Mouse (Mus musculus) lung, postnatal 0 days (tissue): ENCODE data around the gene Capn1. TPM values are rescaled to one million over a fixed set of nuclear protein-coding genes. Genes with fewer than 3 reads are reported as not detected.
A peak's percentile ranks its signal among the peaks of the same experiment; 100 is the strongest.

Experiments used
- ATAC-seq: fragments of 200-750 bp; cut with Nextera tagmentation; 2 replicates; pipeline ENCODE4 v1.8.0; 2017; ENCODE audit warnings: moderate library complexity
- DNase-seq: peaks from one replicate; pipeline ENCODE4 v3.0.0-alpha.2; 2016; ENCODE audit warnings: low spot score
- H3K27ac ChIP-seq: fragments of 300-500 bp; sonication (generic); 2 replicates; pipeline ENCODE4 v1.5.1; 2014; ENCODE audit warnings: antibody characterized with exemption, mild to moderate bottlenecking, low read length, mixed read lengths
- H3K27me3 ChIP-seq: fragments of 300-500 bp; sonication (generic); replicated peaks from 2 replicates; pipeline ENCODE4 v1.6.1; 2014; ENCODE audit warnings: low read length, mixed read lengths; ENCODE audit not compliant: insufficient read depth
- H3K36me3 ChIP-seq: fragments of 300-500 bp; sonication (generic); 2 replicates; pipeline ENCODE4 v1.6.1; 2014; ENCODE audit warnings: low read length, mixed read lengths; ENCODE audit not compliant: insufficient read depth
- H3K4me1 ChIP-seq: fragments of 300-500 bp; sonication (generic); 2 replicates; pipeline ENCODE4 v1.6.1; 2014; ENCODE audit warnings: antibody characterized with exemption, low read depth, low read length, mixed read lengths; ENCODE audit not compliant: insufficient read depth
- H3K4me2 ChIP-seq: fragments of 300-500 bp; sonication (generic); replicated peaks from 2 replicates; pipeline ENCODE4 v1.6.1; 2014; ENCODE audit warnings: low read depth, mild to moderate bottlenecking, low read length, moderate library complexity, mixed read lengths
- H3K4me3 ChIP-seq: fragments of 300-500 bp; sonication (generic); 2 replicates; pipeline ENCODE4 v1.5.1; 2014; ENCODE audit warnings: low read depth, low read length
- H3K9ac ChIP-seq: fragments of 300-500 bp; sonication (generic); replicated peaks from 2 replicates; pipeline ENCODE4 v1.6.1; 2014; ENCODE audit warnings: low read depth, mild to moderate bottlenecking
- H3K9me3 ChIP-seq: fragments of 300-500 bp; sonication (generic); 2 replicates; pipeline ENCODE4 v1.6.1; 2016; ENCODE audit warnings: low read length, mixed read lengths
- CTCF ChIP-seq: IDR thresholded peaks from 2 replicates; pipeline ENCODE4 v1.5.1; 2016; ENCODE audit warnings: antibody characterized with exemption, mild to moderate bottlenecking
- EP300 ChIP-seq: IDR thresholded peaks from 2 replicates; pipeline ENCODE4 v1.6.1; 2016; ENCODE audit warnings: antibody characterized with exemption, mild to moderate bottlenecking, control low read depth
- WGBS: fragments of 180-500 bp; shearing (Covaris S2); extraction: QIAGEN DNeasy Blood & Tissue Kit; methylation state at CpG from one replicate; pipeline ENCODE4 v1.1.7; 2014; 5-methylcytosine and 5-hydroxymethylcytosine counted together
- polyA plus RNA-seq: library from polyadenylated mRNA; unstranded; fragments of >200 nt; fragmentation: Nextera tagmentation; extraction: Ambion mirVana; gene quantifications from 2 replicates; pipeline ENCODE4 v1.2.1, GENCODE M21; 2015

The Capn1 gene
- polyA plus RNA-seq, 1 experiment from 2014 or later = 11.9 TPM

- DNase-seq = peak; percentile 39
- H3K4me2 ChIP-seq = no peak overlapping the region
- H3K27ac ChIP-seq = no peak overlapping the region
- H3K36me3 ChIP-seq = no peaks in the 10 kb centered on the region
- no peak for TF ChIP-seq EP300
- TF ChIP-seq CTCF = peak; percentile 36
- H3K9me3 ChIP-seq = no peaks in the 10 kb centered on the region
- H3K4me1 ChIP-seq = peaks cover 16% of the 10 kb centered on the region
- no peaks in the 10 kb centered on the region for H3K27me3 ChIP-seq
- no peak for ATAC-seq
- H3K4me3 ChIP-seq = no peak overlapping the region
- H3K9ac ChIP-seq = no peak overlapping the region
- 56% methylated on average over 7 of the region's 7 CpGs for WGBS
Observed at GRCm38 (mm10) chr19:6016532-6016931, 835 bp upstream of the Capn1 start.

GRCm38 (mm10) chr19:6014991-6015510 is 646 bp downstream of the Capn1 start:
- Histone ChIP-seq H3K36me3 (peaks cover 7% of the 10 kb centered on the region), H3K4me1 (peaks cover 16% of the 10 kb centered on the region), H3K9ac (peak overlapping the region; percentile 52), H3K4me3 (peak overlapping the region; percentile 59), H3K4me2 (peak overlapping the region; percentile 85), H3K27ac (peak overlapping the region; percentile 68), H3K9me3 (no peaks in the 10 kb centered on the region), H3K27me3 (no peaks in the 10 kb centered on the region)
- no peak for TF ChIP-seq CTCF
- TF ChIP-seq EP300 = no peak
- ATAC-seq (peak; percentile 86), DNase-seq (peak; percentile 80)
- 2% methylated on average over 16 of the region's 18 CpGs for WGBS

DNA sequence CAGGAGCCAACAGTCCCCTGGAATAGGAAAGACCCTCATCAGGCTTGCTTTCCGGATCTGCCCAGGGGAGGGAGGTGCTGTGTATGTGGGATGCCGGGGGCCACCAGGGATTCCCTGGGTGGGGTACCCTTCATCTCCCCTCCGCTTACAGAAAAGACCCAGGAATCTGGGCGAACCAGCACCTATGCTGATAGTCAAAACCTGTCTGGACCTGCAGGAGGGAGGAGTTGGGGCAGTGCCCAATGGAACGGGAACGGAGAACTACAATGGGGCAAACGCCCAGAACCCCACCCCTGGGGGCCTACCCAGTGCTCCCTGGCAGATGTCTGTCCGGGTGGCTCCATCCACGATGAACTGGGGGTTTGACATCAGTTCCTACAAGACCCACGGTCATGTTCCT is 2.0 kb downstream of the Capn1 start:
- H3K9me3 ChIP-seq = no peaks in the 10 kb centered on the region
- TF ChIP-seq CTCF (no peak), EP300 (no peak)
- H3K9ac ChIP-seq = no peak overlapping the region
- H3K4me3 ChIP-seq = no peak overlapping the region
- ATAC-seq (no peak), DNase-seq (no peak)
- H3K27me3 ChIP-seq = no peaks in the 10 kb centered on the region
- H3K27ac ChIP-seq = no peak overlapping the region
- H3K4me2 ChIP-seq = no peak overlapping the region
- H3K36me3 ChIP-seq = peaks cover 9% of the 10 kb centered on the region
- WGBS = 91% methylated on average over 9 of the region's 10 CpGs
- peaks cover 16% of the 10 kb centered on the region for H3K4me1 ChIP-seq

- H3K9me3 ChIP-seq = no peaks in the 10 kb centered on the region
- no peak overlapping the region for H3K4me2 ChIP-seq
- DNase-seq (no peak), ATAC-seq (no peak)
- H3K9ac ChIP-seq = no peak overlapping the region
- peaks cover 14% of the 10 kb centered on the region for H3K36me3 ChIP-seq
- no peak overlapping the region for H3K4me3 ChIP-seq
- H3K4me1 ChIP-seq = peaks cover 2% of the 10 kb centered on the region; the same call in 1 of the 2 replicates
- TF ChIP-seq CTCF = no peak
- TF ChIP-seq EP300 = no peak
- 75% methylated on average over 8 of the region's 8 CpGs for WGBS
- H3K27ac ChIP-seq = no peak overlapping the region
- H3K27me3 ChIP-seq = no peaks in the 10 kb centered on the region
Observed at GRCm38 (mm10) chr19:6009137-6009536, 6.6 kb downstream of the Capn1 start.

GRCm38 (mm10) chr19:6007013-6007412 is 8.7 kb downstream of the Capn1 start:
- H3K27me3 ChIP-seq = no peaks in the 10 kb centered on the region
- H3K27ac ChIP-seq = no peak overlapping the region
- H3K9ac ChIP-seq = no peak overlapping the region
- no peak overlapping the region for H3K4me3 ChIP-seq
- H3K4me1 ChIP-seq = no peaks in the 10 kb centered on the region
- WGBS = 75% methylated on average over 13 of the region's 13 CpGs
- no peaks in the 10 kb centered on the region for H3K9me3 ChIP-seq
- ATAC-seq = no peak
- DNase-seq = no peak
- TF ChIP-seq CTCF (no peak), EP300 (no peak)
- H3K36me3 ChIP-seq = peaks cover 14% of the 10 kb centered on the region
- no peak overlapping the region for H3K4me2 ChIP-seq

DNA sequence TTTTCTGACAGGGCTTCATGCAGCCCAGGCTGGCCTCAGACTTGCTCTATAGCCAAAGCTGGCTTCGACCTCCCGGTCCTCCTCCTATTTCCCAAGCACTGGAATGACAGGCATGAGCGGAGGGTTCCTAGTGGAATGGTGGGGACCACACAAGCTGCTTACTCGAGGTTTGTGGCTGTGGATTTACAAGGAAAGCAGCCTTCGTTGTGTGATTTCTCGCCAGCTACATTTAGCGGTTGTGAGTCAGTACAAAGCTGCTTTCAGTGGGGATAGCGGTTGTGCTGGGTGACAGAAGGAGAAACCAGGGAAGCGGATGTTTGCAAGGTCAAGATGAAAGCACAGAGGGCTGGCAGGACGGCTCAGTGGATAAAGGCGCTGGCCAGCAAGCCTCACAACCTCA is 10.2 kb downstream of the Capn1 start:
- Histone ChIP-seq H3K27me3 (no peaks in the 10 kb centered on the region), H3K4me1 (no peaks in the 10 kb centered on the region), H3K4me3 (no peak overlapping the region), H3K4me2 (no peak overlapping the region), H3K9me3 (no peaks in the 10 kb centered on the region), H3K27ac (no peak overlapping the region), H3K9ac (no peak overlapping the region), H3K36me3 (peaks cover 10% of the 10 kb centered on the region)
- TF ChIP-seq CTCF (no peak), EP300 (no peak)
- no peak for DNase-seq
- no peak for ATAC-seq
- WGBS = 56% methylated on average over 11 of the region's 11 CpGs

GRCm38 (mm10) chr19:5999969-6000368 is 15.7 kb downstream of the Capn1 start:
- WGBS = 60% methylated on average over 5 of the region's 5 CpGs
- Histone ChIP-seq H3K9me3 (no peaks in the 10 kb centered on the region), H3K4me2 (no peak overlapping the region), H3K36me3 (peaks cover 15% of the 10 kb centered on the region; the same call in 1 of the 2 replicates), H3K27ac (no peak overlapping the region), H3K9ac (no peak overlapping the region), H3K4me3 (no peak overlapping the region), H3K4me1 (no peaks in the 10 kb centered on the region; the same call in 1 of the 2 replicates), H3K27me3 (no peaks in the 10 kb centered on the region)
- TF ChIP-seq CTCF = peak; percentile 22
- no peak for TF ChIP-seq EP300
- ATAC-seq = no peak
- peak; percentile 19 for DNase-seq
